Mouse (Mus musculus) megakaryocyte, embryonic 14.5 days (primary cell): ENCODE data around the gene Htra2.

Source experiments
- FLI1 ChIP-seq: IDR thresholded peaks from 2 replicates; pipeline ENCODE4 v1.6.1; 2012; ENCODE audit warnings: low read length, inconsistent platforms, mixed read lengths
- GATA1 ChIP-seq: IDR thresholded peaks from 3 replicates; pipeline ENCODE4 v1.6.1; 2012; ENCODE audit warnings: mixed read lengths, low read length, inconsistent platforms, borderline replicate concordance

GRCm38 (mm10) chr6:83004872-83005271, 50.2 kb downstream of the Htra2 start:
- no peak for TF ChIP-seq GATA1
- TF ChIP-seq FLI1, result no peak
